Mouse (Mus musculus) forebrain, embryonic 14.5 days (tissue): ENCODE data around the gene Mrpl32. TPM values are rescaled to one million over a fixed set of nuclear protein-coding genes. Genes with fewer than 3 reads are reported as not detected.

Experiments
- ATAC-seq: fragments of 200-750 bp; cut with Nextera tagmentation; 2 replicates; pipeline ENCODE4 v1.8.0; 2017; ENCODE audit warnings: mild to moderate bottlenecking, moderate library complexity
- DNase-seq: peaks from one replicate; pipeline ENCODE4 v3.0.0-alpha.2; 2015; ENCODE audit warnings: low spot score
- H3K27ac ChIP-seq: fragments of 300-500 bp; sonication (generic); 2 replicates; pipeline ENCODE4 v1.5.1; 2014; ENCODE audit warnings: low read depth, mild to moderate bottlenecking, control low read depth, low read length, moderate library complexity
- H3K27me3 ChIP-seq: fragments of 300-500 bp; sonication (generic); replicated peaks from 2 replicates; pipeline ENCODE4 v1.6.1; 2014; ENCODE audit warnings: low read length, control low read depth, mixed read lengths; ENCODE audit not compliant: control insufficient read depth, insufficient read depth
- H3K36me3 ChIP-seq: fragments of 300-500 bp; sonication (generic); 2 replicates; pipeline ENCODE4 v1.6.1; 2014; ENCODE audit warnings: low read length, control low read depth; ENCODE audit not compliant: control insufficient read depth, insufficient read depth
- H3K4me1 ChIP-seq: fragments of 300-500 bp; sonication (generic); 2 replicates; pipeline ENCODE4 v1.6.1; 2014; ENCODE audit warnings: antibody characterized with exemption, low read length, control low read depth; ENCODE audit not compliant: control insufficient read depth, insufficient read depth
- H3K4me2 ChIP-seq: fragments of 300-500 bp; sonication (generic); 2 replicates; pipeline ENCODE4 v1.6.1; 2014; ENCODE audit warnings: mild to moderate bottlenecking, control low read depth, low read length
- H3K4me3 ChIP-seq: fragments of 300-500 bp; sonication (generic); 2 replicates; pipeline ENCODE4 v1.5.1; 2014; ENCODE audit warnings: low read depth, low read length, control low read depth
- H3K9ac ChIP-seq: fragments of 300-500 bp; sonication (generic); 2 replicates; pipeline ENCODE4 v1.6.1; 2014; ENCODE audit warnings: mild to moderate bottlenecking, low read length, control low read depth, moderate library complexity
- H3K9me3 ChIP-seq: fragments of 300-500 bp; sonication (generic); replicated peaks from 2 replicates; pipeline ENCODE4 v1.6.1; 2016; ENCODE audit warnings: low read length, control low read depth, mixed read lengths; ENCODE audit not compliant: control insufficient read depth
- WGBS: fragments of 180-500 bp; shearing (Covaris S2); extraction: QIAGEN DNeasy Blood & Tissue Kit; methylation state at CpG from one replicate; pipeline ENCODE4 v1.1.7; 2014; 5-methylcytosine and 5-hydroxymethylcytosine counted together
- polyA plus RNA-seq: library from polyadenylated mRNA; unstranded; fragments of >200 nt; fragmentation: Nextera tagmentation; extraction: Ambion mirVana; gene quantifications from 2 replicates; pipeline ENCODE4 v1.2.1, GENCODE M21; 2014

Gene Mrpl32
- 118 and 136 TPM in 2 replicates for polyA plus RNA-seq

DNA sequence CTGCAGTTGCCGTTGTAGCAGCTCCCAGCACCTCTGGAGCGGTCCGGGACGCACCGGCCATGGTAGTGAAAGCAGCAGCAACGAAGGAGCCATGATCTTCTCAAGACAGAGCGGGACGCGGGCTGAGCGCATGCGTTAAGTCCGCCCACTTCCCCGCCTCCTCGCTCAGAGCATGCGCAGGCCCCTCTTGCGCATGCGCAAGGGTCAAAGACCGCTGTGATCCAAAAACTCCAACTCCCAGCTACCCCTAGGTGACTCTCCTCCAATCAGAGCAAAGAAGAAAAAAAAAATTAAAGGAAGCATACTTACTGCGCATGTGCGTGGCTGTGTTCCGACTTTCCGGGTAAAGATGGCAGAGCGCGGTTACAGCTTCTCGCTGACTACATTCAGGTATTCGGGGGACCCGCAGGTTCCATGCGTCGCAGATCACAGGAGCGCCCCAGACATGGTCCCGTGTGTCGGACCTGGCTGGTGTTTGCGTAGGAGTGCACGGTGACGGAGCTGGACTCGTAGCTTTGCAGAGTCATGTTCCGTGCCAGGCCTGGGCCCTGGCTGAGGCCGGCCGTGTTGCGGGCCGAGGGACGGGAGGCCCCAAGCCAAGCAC, at the start of gene Mrpl32, which contains the start of gene Psma2:
Gene Mrpl32 (minus strand): TSS at position 240 of the 604 bp plus-strand sequence.
Gene Psma2 (plus strand): TSS at position 315 of the 604 bp plus-strand sequence.
- H3K27ac ChIP-seq = no peak within 1 kb of the TSS
- WGBS = under 1% methylated on average over 42 of the region's 42 CpGs
- H3K9ac ChIP-seq = peak within 1 kb of the TSS; percentile 86
- peak within 1 kb of the TSS; percentile 82 for H3K4me3 ChIP-seq
- no peaks in the 10 kb centered on the region for H3K27me3 ChIP-seq
- H3K4me2 ChIP-seq = peak within 1 kb of the TSS; percentile 70
- H3K4me1 ChIP-seq = peaks cover 2% of the 10 kb centered on the region; the same call in 1 of the 2 replicates
- DNase-seq (peak; percentile 99), ATAC-seq (peak; percentile 98)
- H3K9me3 ChIP-seq = no peaks in the 10 kb centered on the region
- peaks cover 28% of the 10 kb centered on the region for H3K36me3 ChIP-seq

DNA sequence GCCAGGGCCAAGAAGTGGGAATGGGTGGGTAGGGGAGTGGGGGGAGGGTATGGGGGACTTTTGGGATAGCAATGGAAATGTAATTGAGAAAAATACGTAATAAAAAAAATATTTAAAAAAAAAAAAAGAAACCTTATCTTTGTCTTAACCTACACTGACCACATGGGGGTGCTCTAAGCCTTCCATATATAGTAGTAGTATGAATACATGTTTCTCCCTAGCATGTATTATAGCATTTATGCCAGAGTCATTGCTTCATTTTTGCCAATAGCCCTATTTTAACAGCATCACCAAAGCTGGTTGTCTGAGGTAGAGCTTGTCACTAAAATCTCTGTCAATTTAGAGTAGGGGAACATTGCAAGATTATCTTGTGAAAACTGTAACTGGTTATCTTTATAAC, 36.3 kb upstream of the Mrpl32 start:
- Histone ChIP-seq H3K4me3 (no peak overlapping the region), H3K9ac (no peak overlapping the region), H3K27me3 (no peaks in the 10 kb centered on the region), H3K36me3 (no peaks in the 10 kb centered on the region), H3K4me1 (no peaks in the 10 kb centered on the region), H3K4me2 (no peak overlapping the region), H3K27ac (no peak overlapping the region), H3K9me3 (no peaks in the 10 kb centered on the region)
- ATAC-seq (peak; percentile 75; the same call in 1 of the 2 replicates), DNase-seq (peak; percentile 75)
- 30% methylated on average over 1 of the region's 1 CpGs for WGBS

DNA sequence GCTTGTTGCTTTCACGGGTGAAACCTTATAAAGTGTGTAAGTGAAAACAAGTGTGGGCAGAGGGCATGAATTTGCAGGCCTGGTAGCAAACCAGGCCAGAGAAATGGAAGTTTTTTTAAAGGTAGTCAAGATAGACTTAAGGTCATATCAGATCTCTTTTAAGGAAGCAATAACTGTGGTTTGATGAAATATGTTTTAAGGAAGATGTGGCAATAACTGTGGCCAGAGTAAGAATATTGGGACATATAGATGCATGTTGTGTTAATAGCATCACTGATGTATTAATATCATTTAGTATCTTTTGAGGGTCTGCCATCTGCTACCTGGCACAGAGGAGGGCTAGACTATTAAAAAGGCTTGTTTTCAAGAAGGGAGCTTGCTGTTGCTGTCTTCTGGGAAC, 27.0 kb upstream of the Mrpl32 start:
- Histone ChIP-seq H3K4me1 (no peaks in the 10 kb centered on the region), H3K9me3 (no peaks in the 10 kb centered on the region), H3K27me3 (no peaks in the 10 kb centered on the region), H3K4me2 (no peak overlapping the region), H3K27ac (no peak overlapping the region), H3K9ac (no peak overlapping the region), H3K36me3 (peaks cover 30% of the 10 kb centered on the region), H3K4me3 (no peak overlapping the region)
- DNase-seq (no peak), ATAC-seq (no peak)
- 90% methylated on average over 1 of the region's 1 CpGs for WGBS

DNA sequence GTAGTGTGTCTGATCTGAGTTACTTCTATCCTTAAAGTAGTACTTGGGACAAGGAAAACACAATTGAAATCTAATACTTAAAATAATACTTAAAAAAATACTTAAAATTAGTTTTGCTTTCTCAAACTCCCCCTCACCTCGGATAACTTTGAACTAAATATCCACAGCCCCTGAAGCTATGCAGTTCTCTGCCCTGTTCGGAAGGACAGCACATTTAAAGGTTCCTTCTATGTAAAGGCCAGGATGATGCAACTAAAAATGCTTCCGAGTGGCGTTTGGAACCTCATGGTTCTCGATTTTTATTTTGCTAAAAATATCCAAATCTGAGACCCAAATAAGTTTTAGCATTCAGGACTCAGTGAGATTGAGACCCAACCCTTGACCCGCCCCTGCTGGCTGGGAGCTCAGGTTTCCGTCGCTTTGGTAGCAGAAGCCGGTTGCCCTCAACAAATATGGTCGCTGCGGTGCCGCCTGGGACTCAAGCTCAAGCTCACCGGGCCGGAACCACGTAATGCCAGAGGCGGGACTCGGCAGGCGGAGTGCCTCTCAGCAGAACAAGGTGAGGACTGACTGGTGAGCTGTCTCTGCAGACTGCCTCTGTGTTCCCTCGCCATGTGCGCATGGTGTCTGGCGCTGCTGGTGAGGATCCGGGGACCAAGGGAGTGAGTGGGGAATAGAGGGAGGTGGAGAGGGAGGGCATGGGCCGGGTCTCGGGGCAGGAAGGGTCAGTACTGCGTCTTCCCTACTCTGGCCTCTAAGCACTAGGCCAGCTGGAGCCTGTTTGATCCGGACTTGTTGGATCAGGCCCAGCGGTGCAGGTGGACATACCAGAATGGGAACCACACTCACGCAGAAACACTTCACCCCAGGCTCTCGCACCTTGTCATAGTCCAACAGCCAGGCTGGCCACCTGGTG, 17.0 kb upstream of the Mrpl32 start, which contains the start of gene AW209491:
Gene AW209491 (plus strand): TSS at position 429 of the 916 bp plus-strand sequence.
- H3K4me1 ChIP-seq = peaks cover 9% of the 10 kb centered on the region
- H3K4me3 ChIP-seq = peak within 1 kb of the TSS; percentile 59
- H3K36me3 ChIP-seq = peaks cover 27% of the 10 kb centered on the region
- H3K9me3 ChIP-seq = no peaks in the 10 kb centered on the region
- peak within 1 kb of the TSS; percentile 70 for H3K4me2 ChIP-seq
- no peaks in the 10 kb centered on the region for H3K27me3 ChIP-seq
- ATAC-seq (peak; percentile 97), DNase-seq (peak; percentile 96)
- peak within 1 kb of the TSS; percentile 58 for H3K27ac ChIP-seq
- H3K9ac ChIP-seq = peak within 1 kb of the TSS; percentile 84
- 2% methylated on average over 29 of the region's 29 CpGs for WGBS

DNA sequence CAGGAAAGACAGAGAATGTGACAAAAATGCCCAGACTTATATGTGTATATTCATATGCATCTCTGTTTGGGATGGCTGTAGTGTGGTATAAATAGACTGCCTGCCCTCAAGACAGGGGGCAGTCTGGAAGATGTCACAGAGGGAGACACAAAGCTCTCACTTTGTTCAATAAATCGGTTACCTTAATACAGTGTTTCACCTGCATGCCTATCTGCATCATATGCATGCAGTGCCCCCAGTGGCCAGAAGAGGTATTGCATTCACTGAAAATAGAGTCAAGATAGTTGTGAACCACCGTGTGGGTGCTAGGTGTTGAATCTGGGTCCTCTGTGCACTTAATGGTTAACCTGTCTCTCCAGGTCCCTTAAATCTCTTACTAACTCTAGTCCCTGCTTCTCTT, 5.8 kb upstream of the Mrpl32 start:
- 41% methylated on average over 2 of the region's 2 CpGs for whole genome bisulfite sequencing
- no peak overlapping the region for H3K27ac ChIP-seq
- H3K4me3 ChIP-seq = no peak overlapping the region
- H3K4me2 ChIP-seq = no peak overlapping the region
- H3K36me3 ChIP-seq = peaks cover 57% of the 10 kb centered on the region
- no peak overlapping the region for H3K9ac ChIP-seq
- DNase-seq = peak; percentile 74
- H3K9me3 ChIP-seq = no peaks in the 10 kb centered on the region
- peak; percentile 66 for ATAC-seq
- H3K4me1 ChIP-seq = no peaks in the 10 kb centered on the region
- no peaks in the 10 kb centered on the region for H3K27me3 ChIP-seq

DNA sequence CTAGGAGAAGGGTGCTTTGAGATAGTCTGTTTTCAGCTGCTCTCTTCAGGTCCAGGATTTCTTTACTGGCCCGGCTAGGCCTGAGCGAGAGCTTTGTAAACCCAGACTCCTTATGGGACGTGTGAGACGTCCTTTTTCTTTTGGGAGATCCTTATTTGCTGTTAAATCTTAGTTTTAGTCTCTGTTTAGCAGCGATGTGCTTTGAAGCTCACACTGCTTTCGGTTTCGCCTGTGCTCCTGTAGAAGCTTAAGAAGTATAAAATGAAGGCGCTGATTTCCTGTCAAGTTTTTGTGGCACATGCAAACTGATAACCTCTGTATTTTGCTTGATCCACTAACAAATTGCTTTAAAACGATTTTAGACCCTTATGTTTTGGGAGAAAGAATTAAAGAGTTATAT, 588 bp upstream of the Mrpl32 start:
- ATAC-seq = no peak

DNA sequence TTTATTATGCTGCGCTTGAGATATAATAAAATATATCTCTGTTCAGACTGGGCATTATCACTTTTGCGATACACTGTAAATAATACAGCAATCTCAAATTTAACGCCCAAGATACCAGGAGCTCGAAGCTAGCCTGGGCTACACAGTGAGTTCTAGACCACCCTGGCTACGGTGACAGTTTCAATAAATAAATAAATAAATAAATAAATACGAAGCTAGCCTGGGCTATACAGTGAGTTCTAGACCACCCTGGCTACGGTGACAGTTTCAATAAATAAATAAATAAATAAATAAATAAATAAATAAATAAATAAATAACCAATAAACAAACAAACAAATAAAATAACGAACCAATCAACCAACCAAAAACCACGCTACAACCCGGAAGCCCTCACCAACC, 502 bp downstream of the Mrpl32 start:
- ATAC-seq = peak; percentile 63

More for the DNA sequence above, 588 bp upstream of the Mrpl32 start:
- H3K4me1 ChIP-seq = peaks cover 2% of the 10 kb centered on the region; the same call in 1 of the 2 replicates
- 1% methylated on average over 9 of the region's 9 CpGs for WGBS
- H3K27ac ChIP-seq = no peak overlapping the region
- H3K27me3 ChIP-seq = no peaks in the 10 kb centered on the region
- no peaks in the 10 kb centered on the region for H3K9me3 ChIP-seq
- peak overlapping the region; percentile 86 for H3K9ac ChIP-seq
- H3K4me2 ChIP-seq = peak overlapping the region; percentile 70
- peak overlapping the region; percentile 82 for H3K4me3 ChIP-seq
- H3K36me3 ChIP-seq = peaks cover 30% of the 10 kb centered on the region
- DNase-seq = no peak

DNA sequence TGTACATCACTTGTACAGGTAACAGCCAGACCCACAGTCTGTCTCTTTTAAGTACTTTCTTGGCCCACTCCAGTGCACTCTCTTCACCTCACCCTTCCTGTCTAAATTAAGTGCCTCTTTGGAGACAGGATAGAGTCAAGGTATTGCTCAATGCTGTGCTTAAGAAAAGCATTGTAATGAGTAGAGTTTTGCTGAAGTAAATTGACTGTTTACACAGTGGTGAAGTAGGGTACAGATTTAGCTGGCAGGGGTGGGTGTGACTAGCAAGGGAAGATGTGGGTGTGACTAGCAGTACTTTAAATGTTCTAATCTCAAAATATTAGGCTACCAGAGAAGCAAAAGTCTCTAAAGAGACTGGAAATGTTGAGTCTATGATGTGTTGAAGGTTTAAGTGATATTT, 5.3 kb downstream of the Mrpl32 start:
- ATAC-seq = no peak
- Histone ChIP-seq H3K4me2 (no peak overlapping the region), H3K36me3 (peaks cover 14% of the 10 kb centered on the region), H3K27me3 (no peaks in the 10 kb centered on the region), H3K9me3 (no peaks in the 10 kb centered on the region), H3K4me3 (no peak overlapping the region), H3K9ac (no peak overlapping the region), H3K4me1 (peaks cover 2% of the 10 kb centered on the region; the same call in 1 of the 2 replicates), H3K27ac (no peak overlapping the region)
- DNase-seq = no peak

More for the DNA sequence above, 502 bp downstream of the Mrpl32 start:
- H3K4me2 ChIP-seq = peak overlapping the region; percentile 59
- no peak overlapping the region for H3K27ac ChIP-seq
- no peaks in the 10 kb centered on the region for H3K9me3 ChIP-seq
- H3K9ac ChIP-seq = peak overlapping the region; percentile 70
- H3K36me3 ChIP-seq = peaks cover 24% of the 10 kb centered on the region
- H3K4me1 ChIP-seq = peaks cover 2% of the 10 kb centered on the region; the same call in 1 of the 2 replicates
- DNase-seq = no peak
- peak overlapping the region; percentile 82 for H3K4me3 ChIP-seq
- 8% methylated on average over 10 of the region's 10 CpGs for WGBS
- H3K27me3 ChIP-seq = no peaks in the 10 kb centered on the region
